In the genomic region with DNA sequence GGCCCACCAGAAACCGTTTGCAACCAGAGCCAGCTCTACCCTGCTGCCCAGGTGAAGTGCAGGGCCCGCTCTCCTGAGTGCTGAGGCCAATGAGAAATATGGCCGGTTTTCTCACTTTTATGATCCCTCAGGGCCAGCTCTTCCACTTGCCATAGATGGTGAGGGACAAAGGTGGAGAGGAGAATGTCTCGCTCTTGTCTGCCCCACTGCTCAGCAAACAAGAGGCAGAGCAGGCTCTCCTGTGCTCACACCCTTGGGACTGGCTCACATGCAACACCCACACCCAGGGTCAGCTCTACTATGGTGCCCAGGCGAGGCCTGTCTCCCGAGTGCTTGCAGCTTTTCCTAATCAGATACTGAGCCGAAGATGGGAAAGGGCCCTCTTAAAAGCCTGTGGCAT, we compare ENCODE assay signal across 20 mouse cellular contexts. TPM values are rescaled to one million over a fixed set of nuclear protein-coding genes. Genes with fewer than 3 reads are reported as not detected.
"Had no signal": no experiment of that assay in that cellular context is flagged by ENCODE, and none has a peak within 500 bp of the region (broad histone marks: within the 10 kb centered on the region; RNA-seq: fewer than 3 reads in every experiment).

No protein-coding gene starts in this region.

- H3K27ac ChIP-seq: kidney, postnatal 0 days; layer of hippocampus, adult 2 months; limb, embryonic 12.5 days; limb, embryonic 15.5 days; liver, embryonic 14.5 days; macrophage; midbrain, embryonic 12.5 days; midbrain, embryonic 15.5 days; neural tube, embryonic 12.5 days; neural tube, embryonic 15.5 days had no signal

- H3K36me3 ChIP-seq: limb, embryonic 12.5 days; limb, embryonic 15.5 days; midbrain, embryonic 12.5 days; midbrain, embryonic 15.5 days; neural tube, embryonic 12.5 days; neural tube, embryonic 15.5 days had no signal

- H3K27me3 ChIP-seq: midbrain, embryonic 15.5 days; neural tube, embryonic 12.5 days had no signal

- H3K4me2 ChIP-seq: limb, embryonic 12.5 days; limb, embryonic 15.5 days; liver, embryonic 11.5 days; lung, embryonic 14.5 days; midbrain, embryonic 12.5 days; midbrain, embryonic 15.5 days; neural tube, embryonic 12.5 days; neural tube, embryonic 15.5 days had no signal

- DNase-seq: kidney, adult 9 months; kidney, postnatal 25 days; layer of hippocampus, adult 9-11 months; liver, postnatal 0 days; lung, embryonic 14.5 days; right cerebral cortex, postnatal 25 days; thymus, adult 18-20 months; thymus, postnatal 4 days had no signal

- H3K9me3 ChIP-seq: limb, embryonic 15.5 days; midbrain, embryonic 12.5 days; midbrain, embryonic 15.5 days; neural tube, embryonic 12.5 days; neural tube, embryonic 15.5 days had no signal

- ATAC-seq: liver, postnatal 0 days; lung, postnatal 0 days; midbrain, embryonic 15.5 days had no signal

- H3K4me3 ChIP-seq: layer of hippocampus, adult 2 months; limb, embryonic 12.5 days; limb, embryonic 15.5 days; midbrain, embryonic 12.5 days; midbrain, embryonic 15.5 days; neural tube, embryonic 12.5 days; neural tube, embryonic 15.5 days had no signal

- H3K4me1 ChIP-seq: limb, embryonic 15.5 days; midbrain, embryonic 12.5 days; midbrain, embryonic 15.5 days; neural tube, embryonic 12.5 days; neural tube, embryonic 15.5 days had no signal

- H3K9ac ChIP-seq: limb, embryonic 12.5 days; limb, embryonic 15.5 days; liver, embryonic 14.5 days; liver, postnatal 0 days; lung, embryonic 14.5 days; midbrain, embryonic 12.5 days; midbrain, embryonic 15.5 days; neural tube, embryonic 12.5 days; neural tube, embryonic 15.5 days had no signal

RNA-seq across cellular contexts. Expression of a gene that starts 41.1 kb away (rescaled TPM):
- polyA plus RNA-seq: liver, postnatal 0 days; macrophage had no signal
